Mouse (Mus musculus) T-helper 17 cell (primary cell): Measurements from ENCODE around the gene Vegfc.

Experiments used
- in situ Hi-C, 2 experiments: fragments of 300-600 bp; cut with MboI, MseI; formaldehyde crosslinking; loops; 1 replicate in 1 of 2; 2 replicates in 1 of 2; pipeline ENCODE4 v1.15.1; 2025; ENCODE audit warnings: high pct_unique_total_duplicates in 2 of 2

Gene Vegfc

GRCm38 (mm10) chr8:54077271-54078120, at the start of gene Vegfc:
TSS of gene Vegfc (plus strand) at chr8:54077606.
- in situ Hi-C loops: loop anchor here in 1 of 2 experiments (5.0 kb wide), 1 partner anchor 415 kb away; no protein-coding TSS in a partner anchor

- in situ Hi-C loops: no loop called here
Observed at GRCm38 (mm10) chr8:54034584-54034983, 42.8 kb upstream of the Vegfc start.

GRCm38 (mm10) chr8:54042601-54043000, 34.8 kb upstream of the Vegfc start:
- in situ Hi-C loops: no loop called here

GRCm38 (mm10) chr8:54043468-54043867, 33.9 kb upstream of the Vegfc start:
- in situ Hi-C loops: no loop called here

- in situ Hi-C loops: loop anchor here in 1 of 2 experiments (25.0 kb wide), 1 partner anchor 434 kb away; no protein-coding TSS in a partner anchor
Observed at GRCm38 (mm10) chr8:54053210-54053609, 24.2 kb upstream of the Vegfc start.

GRCm38 (mm10) chr8:54065492-54065891, 11.9 kb upstream of the Vegfc start:
- in situ Hi-C loops: loop anchor here in 1 of 2 experiments (25.0 kb wide), 1 partner anchor 422 kb away; no protein-coding TSS in a partner anchor

GRCm38 (mm10) chr8:54076301-54076700, 1.1 kb upstream of the Vegfc start:
- in situ Hi-C loops: loop anchor here in 1 of 2 experiments (5.0 kb wide), 1 partner anchor 416 kb away; no protein-coding TSS in a partner anchor

GRCm38 (mm10) chr8:54076791-54077270, 575 bp upstream of the Vegfc start:
- in situ Hi-C loops: loop anchor here in 1 of 2 experiments (5.0 kb wide), 1 partner anchor 415 kb away; no protein-coding TSS in a partner anchor

- in situ Hi-C loops: loop anchor here in 1 of 2 experiments (5.0 kb wide), 1 partner anchor 414 kb away; no protein-coding TSS in a partner anchor
Observed at GRCm38 (mm10) chr8:54078121-54078440, 675 bp downstream of the Vegfc start.

- in situ Hi-C loops: loop anchor here in 1 of 2 experiments (5.0 kb wide), 1 partner anchor 413 kb away; no protein-coding TSS in a partner anchor
Observed at GRCm38 (mm10) chr8:54079001-54079400, 1.6 kb downstream of the Vegfc start.

- in situ Hi-C loops: loop anchor here in 1 of 2 experiments (5.0 kb wide), 1 partner anchor 413 kb away; no protein-coding TSS in a partner anchor
Observed at GRCm38 (mm10) chr8:54079601-54080000, 2.2 kb downstream of the Vegfc start.

- in situ Hi-C loops: no loop called here
Observed at GRCm38 (mm10) chr8:54085896-54086295, 8.5 kb downstream of the Vegfc start.

- in situ Hi-C loops: no loop called here
Observed at GRCm38 (mm10) chr8:54087114-54087513, 9.7 kb downstream of the Vegfc start.

GRCm38 (mm10) chr8:54089204-54089603, 11.8 kb downstream of the Vegfc start:
- in situ Hi-C loops: no loop called here

GRCm38 (mm10) chr8:54089901-54090300, 12.5 kb downstream of the Vegfc start:
- in situ Hi-C loops: no loop called here

GRCm38 (mm10) chr8:54100058-54100457, 22.7 kb downstream of the Vegfc start:
- in situ Hi-C loops: no loop called here

GRCm38 (mm10) chr8:54114581-54114980, 37.2 kb downstream of the Vegfc start:
- in situ Hi-C loops: no loop called here

- in situ Hi-C loops: loop anchor here in 1 of 2 experiments (5.0 kb wide), 1 partner anchor 52 kb away; no protein-coding TSS in a partner anchor
Observed at GRCm38 (mm10) chr8:54120115-54120514, 42.7 kb downstream of the Vegfc start.

GRCm38 (mm10) chr8:54121942-54122341, 44.5 kb downstream of the Vegfc start:
- in situ Hi-C loops: loop anchor here in 1 of 2 experiments (5.0 kb wide), 1 partner anchor 50 kb away; no protein-coding TSS in a partner anchor

- in situ Hi-C loops: loop anchor here in 1 of 2 experiments (5.0 kb wide), 1 partner anchor 50 kb away; no protein-coding TSS in a partner anchor
Observed at GRCm38 (mm10) chr8:54122345-54122744, 44.9 kb downstream of the Vegfc start.

GRCm38 (mm10) chr8:54130558-54130957, 53.2 kb downstream of the Vegfc start:
- in situ Hi-C loops: no loop called here

- in situ Hi-C loops: loop anchor here (5.0 kb wide), 2 partner anchors 281 to 334 kb away; no protein-coding TSS in a partner anchor
Observed at GRCm38 (mm10) chr8:54153240-54153639, 75.8 kb downstream of the Vegfc start.
